Mouse (Mus musculus) heart, adult 2 months (tissue): ENCODE measurements at regions not wholly inside any gene's neighbourhood (a gene's known extent, or its start where the extent isn't known, plus 50 kb on each side); places are given as distances from the start of the nearest gene placed in this dataset.

Source experiments
- CTCF ChIP-seq: fragments of 200-600 bp; IDR thresholded peaks from 2 replicates; pipeline ENCODE4 v1.8.1; 2022; ENCODE audit warnings: antibody characterized with exemption, mild to moderate bottlenecking, moderate library complexity
- EP300 ChIP-seq: fragments of 200-500 bp; IDR thresholded peaks from 2 replicates; pipeline ENCODE4 v1.6.1; 2011; ENCODE audit warnings: low read depth, low read length, control low read depth; ENCODE audit not compliant: insufficient read depth
- POLR2A ChIP-seq: fragments of 200-500 bp; IDR thresholded peaks from 2 replicates; pipeline ENCODE4 v1.6.1; 2011; ENCODE audit warnings: mild to moderate bottlenecking, low read depth, low read length, control low read depth; ENCODE audit not compliant: insufficient read depth

DNA sequence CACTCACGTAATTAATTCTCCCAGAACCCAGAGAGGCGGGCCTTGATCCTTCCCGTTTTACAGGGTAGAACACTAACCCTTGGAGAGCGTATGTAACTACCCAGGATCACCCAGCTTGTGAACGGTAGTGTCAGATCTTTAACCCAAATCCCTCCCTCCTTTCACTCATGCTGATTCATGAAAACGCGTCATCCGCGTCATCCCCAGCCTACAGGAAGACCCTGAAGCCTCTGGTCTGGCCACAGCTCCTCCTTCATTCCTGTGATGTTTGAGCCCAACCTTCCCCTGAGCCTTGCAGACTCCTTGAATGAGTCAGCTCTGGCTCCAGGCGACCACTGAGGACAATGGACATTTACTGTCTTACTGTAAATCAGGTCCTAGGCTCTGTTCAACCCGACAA is 49.8 kb upstream of the Tle3 start:
- TF ChIP-seq CTCF (no peak), POLR2A (no peak), EP300 (no peak)
